Mouse (Mus musculus) right cerebral cortex, postnatal 4 days (tissue): ENCODE measurements around the gene Mb.

Experiments
- DNase-seq: peaks from one replicate; pipeline ENCODE4 v3.0.0-alpha.2; 2022

Gene Mb

GRCm38 (mm10) chr15:77050570-77050969 lies at the start of gene Mb:
TSS of gene Mb (minus strand) at chr15:77050670.
- DNase-seq = no peak

- no peak for DNase-seq
Measured at GRCm38 (mm10) chr15:77099756-77100155, 49.3 kb upstream of the Mb start.

GRCm38 (mm10) chr15:77097358-77097757 lies 46.9 kb upstream of the Mb start:
- DNase-seq = no peak

GRCm38 (mm10) chr15:77095216-77095615 lies 44.7 kb upstream of the Mb start:
- no peak for DNase-seq

GRCm38 (mm10) chr15:77094431-77094830 lies 44.0 kb upstream of the Mb start:
- DNase-seq = no peak

GRCm38 (mm10) chr15:77091394-77091793 lies 40.9 kb upstream of the Mb start:
- no peak for DNase-seq

- no peak for DNase-seq
Measured at GRCm38 (mm10) chr15:77090531-77090930, 40.1 kb upstream of the Mb start.

GRCm38 (mm10) chr15:77089249-77089648 lies 38.8 kb upstream of the Mb start:
- DNase-seq = no peak

- DNase-seq = no peak
Measured at GRCm38 (mm10) chr15:77086488-77086887, 36.0 kb upstream of the Mb start.

- DNase-seq = no peak
Measured at GRCm38 (mm10) chr15:77085818-77086217, 35.3 kb upstream of the Mb start.

GRCm38 (mm10) chr15:77081454-77081853 lies 31.0 kb upstream of the Mb start:
- no peak for DNase-seq

GRCm38 (mm10) chr15:77080684-77081254 lies 30.3 kb upstream of the Mb start:
- no peak for DNase-seq

- no peak for DNase-seq
Measured at GRCm38 (mm10) chr15:77079890-77080361, 29.5 kb upstream of the Mb start.

- no peak for DNase-seq
Measured at GRCm38 (mm10) chr15:77079256-77079822, 28.9 kb upstream of the Mb start.

GRCm38 (mm10) chr15:77078786-77079185 lies 28.3 kb upstream of the Mb start:
- DNase-seq = no peak

GRCm38 (mm10) chr15:77077906-77078305 lies 27.4 kb upstream of the Mb start:
- DNase-seq = no peak

GRCm38 (mm10) chr15:77076523-77076922 lies 26.1 kb upstream of the Mb start:
- no peak for DNase-seq

- DNase-seq = no peak
Measured at GRCm38 (mm10) chr15:77072556-77073163, 22.2 kb upstream of the Mb start.

GRCm38 (mm10) chr15:77071501-77071900 lies 21.0 kb upstream of the Mb start:
- peak; percentile 59 for DNase-seq

GRCm38 (mm10) chr15:77070745-77071268 lies 20.3 kb upstream of the Mb start:
- DNase-seq = no peak

- DNase-seq = no peak
Measured at GRCm38 (mm10) chr15:77069019-77069418, 18.5 kb upstream of the Mb start.

- DNase-seq = no peak
Measured at GRCm38 (mm10) chr15:77068439-77068861, 18.0 kb upstream of the Mb start.

GRCm38 (mm10) chr15:77066233-77066632 lies 15.8 kb upstream of the Mb start:
- no peak for DNase-seq

- no peak for DNase-seq
Measured at GRCm38 (mm10) chr15:77065259-77065852, 14.9 kb upstream of the Mb start.
